Mouse (Mus musculus) embryonic facial prominence, embryonic 11.5 days (tissue): ENCODE measurements around the gene Angel1. TPM values are rescaled to one million over a fixed set of nuclear protein-coding genes. Genes with fewer than 3 reads are reported as not detected.

ENCODE experiments used
- ATAC-seq: fragments of 200-750 bp; cut with Nextera tagmentation; replicated peaks from 2 replicates; pipeline ENCODE4 v1.8.0; 2017; ENCODE audit warnings: low read depth; ENCODE audit not compliant: insufficient number of reproducible peaks, low FRiP score, low TSS enrichment
- DNase-seq: peaks from one replicate; pipeline ENCODE4 v3.0.0-alpha.2; 2015; ENCODE audit warnings: low spot score
- H3K27ac ChIP-seq: fragments of 300-500 bp; sonication (generic); replicated peaks from 2 replicates; pipeline ENCODE4 v1.5.1; 2014; ENCODE audit warnings: mild to moderate bottlenecking, low read depth, low read length, control low read depth
- H3K27me3 ChIP-seq: fragments of 300-500 bp; sonication (generic); 2 replicates; pipeline ENCODE4 v1.6.1; 2014; ENCODE audit warnings: mild to moderate bottlenecking, low read length, moderate library complexity, mixed read lengths; ENCODE audit not compliant: control insufficient read depth, insufficient read depth
- H3K36me3 ChIP-seq: fragments of 300-500 bp; sonication (generic); replicated peaks from 2 replicates; pipeline ENCODE4 v1.6.1; 2014; ENCODE audit warnings: low read depth, mild to moderate bottlenecking, low read length, moderate library complexity, mixed read lengths; ENCODE audit not compliant: control insufficient read depth, insufficient read depth
- H3K4me1 ChIP-seq: fragments of 300-500 bp; sonication (generic); 2 replicates; pipeline ENCODE4 v1.6.1; 2014; ENCODE audit warnings: low read length, mixed read lengths; ENCODE audit not compliant: control insufficient read depth, insufficient read depth
- H3K4me2 ChIP-seq: fragments of 300-500 bp; sonication (generic); 2 replicates; pipeline ENCODE4 v1.6.1; 2014; ENCODE audit warnings: low read depth, mild to moderate bottlenecking, control low read depth, low read length, moderate library complexity
- H3K4me3 ChIP-seq: fragments of 300-500 bp; sonication (generic); 2 replicates; pipeline ENCODE4 v1.5.1; 2014; ENCODE audit warnings: low read depth, low read length, control low read depth
- H3K9ac ChIP-seq: fragments of 300-500 bp; sonication (generic); replicated peaks from 2 replicates; pipeline ENCODE4 v1.6.1; 2014; ENCODE audit warnings: mild to moderate bottlenecking, control low read depth, low read length
- H3K9me3 ChIP-seq: fragments of 300-500 bp; sonication (generic); replicated peaks from 2 replicates; pipeline ENCODE4 v1.6.1; 2016; ENCODE audit warnings: mild to moderate bottlenecking, low read length, inconsistent platforms, mixed read lengths; ENCODE audit not compliant: control insufficient read depth
- WGBS: fragments of 180-500 bp; shearing (Covaris S2); extraction: QIAGEN DNeasy Blood & Tissue Kit; methylation state at CpG from one replicate; pipeline ENCODE4 v1.1.7; 2014; 5-methylcytosine and 5-hydroxymethylcytosine counted together
- polyA plus RNA-seq: library from polyadenylated mRNA; unstranded; fragments of >200 nt; fragmentation: Nextera tagmentation; extraction: Ambion mirVana; gene quantifications from 2 replicates; pipeline ENCODE4 v1.2.1, GENCODE M21; 2014

The Angel1 gene
- polyA plus RNA-seq = 10.9 and 12.6 TPM in 2 replicates

GRCm38 (mm10) chr12:86726120-86726640 is at the start of gene Angel1:
Gene Angel1, minus strand, starts transcription at chr12:86726460.
- Histone ChIP-seq H3K4me2 (peak within 1 kb of the TSS; percentile 95), H3K27ac (no peak within 1 kb of the TSS), H3K36me3 (no peaks in the 10 kb centered on the region), H3K4me1 (no peaks in the 10 kb centered on the region), H3K9ac (peak within 1 kb of the TSS; percentile 62), H3K9me3 (no peaks in the 10 kb centered on the region), H3K4me3 (peak within 1 kb of the TSS; percentile 72), H3K27me3 (no peaks in the 10 kb centered on the region)
- ATAC-seq = peak; percentile 98
- peak; percentile 97 for DNase-seq
- under 1% methylated on average over 43 of the region's 44 CpGs for WGBS

- Histone ChIP-seq H3K9me3 (no peaks in the 10 kb centered on the region; the same call in 1 of the 2 replicates), H3K4me3 (no peak overlapping the region), H3K27ac (no peak overlapping the region), H3K27me3 (no peaks in the 10 kb centered on the region), H3K4me1 (no peaks in the 10 kb centered on the region), H3K9ac (no peak overlapping the region), H3K4me2 (no peak overlapping the region), H3K36me3 (no peaks in the 10 kb centered on the region)
- ATAC-seq (no peak), DNase-seq (no peak)
- 72% methylated on average over 7 of the region's 7 CpGs for WGBS
Measured at GRCm38 (mm10) chr12:86775561-86776280, 49.5 kb upstream of the Angel1 start.

GRCm38 (mm10) chr12:86772551-86772950 is 46.3 kb upstream of the Angel1 start:
- H3K27me3 ChIP-seq = no peaks in the 10 kb centered on the region
- no peaks in the 10 kb centered on the region for H3K36me3 ChIP-seq
- H3K9me3 ChIP-seq = no peaks in the 10 kb centered on the region; the same call in 1 of the 2 replicates
- WGBS = 56% methylated on average over 3 of the region's 3 CpGs
- H3K4me2 ChIP-seq = no peak overlapping the region
- no peaks in the 10 kb centered on the region for H3K4me1 ChIP-seq
- no peak overlapping the region; the same call in 1 of the 2 replicates for H3K9ac ChIP-seq
- no peak for DNase-seq
- ATAC-seq = no peak
- H3K4me3 ChIP-seq = no peak overlapping the region
- H3K27ac ChIP-seq = no peak overlapping the region

- H3K27ac ChIP-seq = no peak overlapping the region
- no peak overlapping the region for H3K4me3 ChIP-seq
- no peaks in the 10 kb centered on the region for H3K36me3 ChIP-seq
- H3K9ac ChIP-seq = peak overlapping the region; percentile 15; the same call in 1 of the 2 replicates
- H3K4me2 ChIP-seq = no peak overlapping the region
- DNase-seq (peak; percentile 99), ATAC-seq (peak; percentile 50)
- 10% methylated on average over 12 of the region's 12 CpGs for WGBS
- no peaks in the 10 kb centered on the region for H3K27me3 ChIP-seq
- H3K9me3 ChIP-seq = no peaks in the 10 kb centered on the region; the same call in 1 of the 2 replicates
- no peaks in the 10 kb centered on the region for H3K4me1 ChIP-seq
Measured at GRCm38 (mm10) chr12:86771823-86772427, 45.7 kb upstream of the Angel1 start.

- no peak for DNase-seq
- Histone ChIP-seq H3K27ac (no peak overlapping the region), H3K27me3 (no peaks in the 10 kb centered on the region), H3K4me1 (no peaks in the 10 kb centered on the region), H3K36me3 (no peaks in the 10 kb centered on the region), H3K4me2 (no peak overlapping the region), H3K9ac (no peak overlapping the region), H3K4me3 (no peak overlapping the region), H3K9me3 (no peaks in the 10 kb centered on the region; the same call in 1 of the 2 replicates)
- ATAC-seq = no peak
- 18% methylated on average over 3 of the region's 3 CpGs for WGBS
Measured at GRCm38 (mm10) chr12:86770927-86771326, 44.7 kb upstream of the Angel1 start.

GRCm38 (mm10) chr12:86770261-86770670 is 44.0 kb upstream of the Angel1 start:
- H3K27me3 ChIP-seq = no peaks in the 10 kb centered on the region
- H3K9me3 ChIP-seq = no peaks in the 10 kb centered on the region; the same call in 1 of the 2 replicates
- no peaks in the 10 kb centered on the region for H3K36me3 ChIP-seq
- ATAC-seq (no peak), DNase-seq (no peak)
- H3K9ac ChIP-seq = no peak overlapping the region
- H3K27ac ChIP-seq = no peak overlapping the region
- no peak overlapping the region for H3K4me2 ChIP-seq
- H3K4me1 ChIP-seq = no peaks in the 10 kb centered on the region
- no peak overlapping the region for H3K4me3 ChIP-seq
- WGBS = 33% methylated on average over 4 of the region's 4 CpGs

- no peaks in the 10 kb centered on the region; the same call in 1 of the 2 replicates for H3K9me3 ChIP-seq
- no peak overlapping the region for H3K4me2 ChIP-seq
- no peak overlapping the region for H3K4me3 ChIP-seq
- no peaks in the 10 kb centered on the region for H3K27me3 ChIP-seq
- no peak overlapping the region for H3K27ac ChIP-seq
- no peak overlapping the region for H3K9ac ChIP-seq
- no peaks in the 10 kb centered on the region for H3K4me1 ChIP-seq
- ATAC-seq (no peak), DNase-seq (no peak)
- no peaks in the 10 kb centered on the region for H3K36me3 ChIP-seq
Measured at GRCm38 (mm10) chr12:86769819-86770218, 43.6 kb upstream of the Angel1 start.
